In the genomic region with DNA sequence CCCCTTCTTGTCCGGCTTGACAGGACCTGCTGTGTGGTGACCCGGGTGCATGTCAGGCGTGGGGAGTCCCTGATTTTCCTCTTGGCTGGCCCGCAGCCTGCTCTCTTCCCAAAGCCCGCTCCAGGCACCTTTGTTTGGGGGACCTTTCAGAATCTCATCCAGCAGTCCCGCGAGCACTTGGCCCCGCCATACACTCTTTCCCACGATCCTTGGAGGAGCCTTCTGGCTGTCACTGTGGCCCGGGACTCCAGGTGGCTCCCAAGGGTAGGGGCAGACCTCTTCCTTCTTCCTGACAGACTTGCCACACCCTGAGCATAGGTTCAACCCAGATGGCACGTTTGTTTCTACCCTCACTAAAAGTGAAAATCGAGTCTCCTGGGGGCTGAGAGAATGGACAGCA, we compare ENCODE assay signal across 8 mouse cellular contexts. TPM values are rescaled to one million over a fixed set of nuclear protein-coding genes. Genes with fewer than 3 reads are reported as not detected.
DNase-seq lines count a peak whose midpoint lies in the region; ATAC-seq and TF ChIP-seq lines count a peak whose summit lies in the region.

No protein-coding gene starts in this region.

- DNase-seq in heart, adult 2 months, result no peak
- DNase-seq in heart, embryonic 10.5 days (ENCODE audit: low spot score), result no peak
- DNase-seq in lung, postnatal 4 days, result no peak
- no peak for DNase-seq in embryonic facial prominence, embryonic 14.5 days (ENCODE audit: low spot score)
- no peak for DNase-seq in ovary, postnatal 36 days (ENCODE audit: low spot score)
- no peak for DNase-seq in right cerebral cortex, adult 18-20 months

- 0 out of 2 replicates have a peak, but pooled peaks cover 2% of the 10 kb centered on the region for H3K4me1 ChIP-seq in heart, adult 2 months (ENCODE audit: control insufficient read depth, insufficient read depth, low read length)
- H3K4me1 ChIP-seq in heart, embryonic 10.5 days, result peaks cover 19% of the 10 kb centered on the region
- peaks cover 7% of the 10 kb centered on the region for H3K4me1 ChIP-seq in lung, embryonic 15.5 days
- 0 out of 2 replicates have a peak, but pooled peaks cover 6% of the 10 kb centered on the region for H3K4me1 ChIP-seq in embryonic facial prominence, embryonic 14.5 days (ENCODE audit: control insufficient read depth, insufficient read depth, low read length)
- H3K4me1 ChIP-seq in limb, embryonic 15.5 days, result peaks cover 12% of the 10 kb centered on the region

- no peak overlapping the region for H3K9ac ChIP-seq in heart, adult 2 months (ENCODE audit: low read depth, low read length)
- 0 out of 2 replicates have a peak overlapping the region, but pooled peaks have one; percentile 29 for H3K9ac ChIP-seq in lung, embryonic 15.5 days
- H3K9ac ChIP-seq in embryonic facial prominence, embryonic 14.5 days (ENCODE audit: low read depth, low read length), result peak overlapping the region; percentile 59
- H3K9ac ChIP-seq in limb, embryonic 15.5 days, result 0 out of 2 replicates have a peak overlapping the region, but pooled peaks have one; percentile 23

- peaks cover 10% of the 10 kb centered on the region for H3K27me3 ChIP-seq in heart, adult 2 months (ENCODE audit: control insufficient read depth, insufficient read depth, low read length)
- H3K27me3 ChIP-seq in heart, embryonic 10.5 days (ENCODE audit: insufficient read depth, poor library complexity, severe bottlenecking), result peaks cover 73% of the 10 kb centered on the region
- H3K27me3 ChIP-seq in lung, embryonic 15.5 days, result peaks cover 79% of the 10 kb centered on the region
- peaks cover 24% of the 10 kb centered on the region for H3K27me3 ChIP-seq in embryonic facial prominence, embryonic 14.5 days (replicated peaks; ENCODE audit: control insufficient read depth, insufficient read depth, low read length)
- peaks cover 48% of the 10 kb centered on the region for H3K27me3 ChIP-seq in limb, embryonic 15.5 days

- H3K4me3 ChIP-seq in heart, adult 2 months, result no peak overlapping the region; the same call in 1 of the 2 replicates
- H3K4me3 ChIP-seq in heart, embryonic 10.5 days, result no peak overlapping the region
- H3K4me3 ChIP-seq in lung, embryonic 15.5 days, result peak overlapping the region; percentile 45
- H3K4me3 ChIP-seq in embryonic facial prominence, embryonic 14.5 days (ENCODE audit: low read depth, low read length), result peak overlapping the region; percentile 48
- H3K4me3 ChIP-seq in limb, embryonic 15.5 days, result peak overlapping the region; percentile 49

- no peak for TF ChIP-seq POLR2A in heart, adult 2 months (IDR thresholded peaks at IDR 0.05; ENCODE audit: insufficient read depth, low read depth, low read length)

- H3K27ac ChIP-seq in heart, adult 2 months, result peak overlapping the region; percentile 36; the same call in 1 of the 2 replicates
- no peak overlapping the region for H3K27ac ChIP-seq in heart, embryonic 10.5 days
- no peak overlapping the region for H3K27ac ChIP-seq in lung, embryonic 15.5 days
- no peak overlapping the region for H3K27ac ChIP-seq in embryonic facial prominence, embryonic 14.5 days (replicated peaks; ENCODE audit: low read depth, low read length)
- peak overlapping the region; percentile 40 for H3K27ac ChIP-seq in limb, embryonic 15.5 days

- H3K9me3 ChIP-seq in heart, embryonic 10.5 days, result no peaks in the 10 kb centered on the region
- no peaks in the 10 kb centered on the region for H3K9me3 ChIP-seq in lung, embryonic 15.5 days
- no peaks in the 10 kb centered on the region for H3K9me3 ChIP-seq in embryonic facial prominence, embryonic 14.5 days (ENCODE audit: control insufficient read depth, low read length)
- no peaks in the 10 kb centered on the region for H3K9me3 ChIP-seq in limb, embryonic 15.5 days

- ATAC-seq in lung, embryonic 15.5 days (ENCODE audit: borderline replicate concordance, extremely low read depth, low FRiP score, low TSS enrichment), result no peak
- no peak for ATAC-seq in embryonic facial prominence, embryonic 14.5 days (ENCODE audit: low read depth)
- no peak for ATAC-seq in limb, embryonic 15.5 days (ENCODE audit: insufficient number of reproducible peaks, low FRiP score, low TSS enrichment, low read depth)

- no peak for TF ChIP-seq EP300 in heart, adult 2 months (IDR thresholded peaks at IDR 0.05; ENCODE audit: insufficient read depth, low read depth, low read length)

- peak overlapping the region; percentile 79 for H3K4me2 ChIP-seq in lung, embryonic 15.5 days
- H3K4me2 ChIP-seq in embryonic facial prominence, embryonic 14.5 days (ENCODE audit: low read depth, low read length), result peak overlapping the region; percentile 79
- peak overlapping the region; percentile 86 for H3K4me2 ChIP-seq in limb, embryonic 15.5 days

- H3K36me3 ChIP-seq in heart, adult 2 months (ENCODE audit: control insufficient read depth, insufficient read depth, low read length), result no peaks in the 10 kb centered on the region
- H3K36me3 ChIP-seq in heart, embryonic 10.5 days, result no peaks in the 10 kb centered on the region
- H3K36me3 ChIP-seq in lung, embryonic 15.5 days, result no peaks in the 10 kb centered on the region
- no peaks in the 10 kb centered on the region for H3K36me3 ChIP-seq in embryonic facial prominence, embryonic 14.5 days (ENCODE audit: control insufficient read depth, insufficient read depth, low read length)
- no peaks in the 10 kb centered on the region for H3K36me3 ChIP-seq in limb, embryonic 15.5 days

- WGBS in heart, adult 2 months, result 35% methylated on average over 12 of the region's 12 CpGs
- 42% methylated on average over 12 of the region's 12 CpGs for WGBS in heart, embryonic 10.5 days
- WGBS in lung, embryonic 15.5 days, result 23% methylated on average over 12 of the region's 12 CpGs
- WGBS in embryonic facial prominence, embryonic 14.5 days, result 30% methylated on average over 12 of the region's 12 CpGs
- 30% methylated on average over 12 of the region's 12 CpGs for WGBS in limb, embryonic 15.5 days

- no peak for TF ChIP-seq CTCF in heart, adult 2 months (IDR thresholded peaks at IDR 0.05)

- H3K79me2 ChIP-seq in heart, adult 2 months (replicated peaks; ENCODE audit: control insufficient read depth, insufficient read depth, low read length), result no peaks in the 10 kb centered on the region

- intact Hi-C loops in heart, adult 2 months (cut with DNase I), result no loop called here

RNA-seq across cellular contexts. Expression of gene Itgb4, which starts 1.0 kb away (rescaled TPM):
- total RNA-seq in heart, adult 2 months (2021), result 1 to 10 TPM; 2.6 to 2.9 TPM
- polyA plus RNA-seq in heart, adult 2 months (2012; rRNA removed), result 1.9 and 3.1 TPM in 2 replicates
- 0.67 and 1.1 TPM in 2 replicates for polyA plus RNA-seq in heart, embryonic 10.5 days (2016; fragmentation: Nextera tagmentation; extraction: Ambion mirVana)
- polyA plus RNA-seq in lung, embryonic 15.5 days (2015; fragmentation: Nextera tagmentation; extraction: Ambion mirVana), result 2.6 and 3.4 TPM in 2 replicates
- polyA plus RNA-seq in embryonic facial prominence, embryonic 14.5 days (2014; fragmentation: Nextera tagmentation; extraction: Ambion mirVana), result 10.7 and 11.0 TPM in 2 replicates
- 14.7 and 15.7 TPM in 2 replicates for polyA plus RNA-seq in limb, embryonic 15.5 days (2015; fragmentation: Nextera tagmentation; extraction: Ambion mirVana)

RNA-seq across cellular contexts. Expression of gene Galk1, which starts 37.0 kb away (rescaled TPM):
- 10 to 100 TPM; 14.5 to 14.7 TPM for total RNA-seq in heart, adult 2 months (2021)
- 14.6 and 16.4 TPM in 2 replicates for polyA plus RNA-seq in heart, adult 2 months (2012; rRNA removed)
- 202 and 273 TPM in 2 replicates for polyA plus RNA-seq in heart, embryonic 10.5 days (2016; fragmentation: Nextera tagmentation; extraction: Ambion mirVana)
- 215 and 229 TPM in 2 replicates for polyA plus RNA-seq in lung, embryonic 15.5 days (2015; fragmentation: Nextera tagmentation; extraction: Ambion mirVana)
- polyA plus RNA-seq in embryonic facial prominence, embryonic 14.5 days (2014; fragmentation: Nextera tagmentation; extraction: Ambion mirVana), result 140 and 164 TPM in 2 replicates
- polyA plus RNA-seq in limb, embryonic 15.5 days (2015; fragmentation: Nextera tagmentation; extraction: Ambion mirVana), result 174 and 194 TPM in 2 replicates

RNA-seq across cellular contexts. Expression of gene Recql5, which starts 42.3 kb away (rescaled TPM):
- total RNA-seq in heart, adult 2 months (2021), result 1 to 10 TPM; 6.8 to 7.4 TPM
- 10.2 and 12.2 TPM in 2 replicates for polyA plus RNA-seq in heart, adult 2 months (2012; rRNA removed)
- polyA plus RNA-seq in heart, embryonic 10.5 days (2016; fragmentation: Nextera tagmentation; extraction: Ambion mirVana), result 20.4 and 22.3 TPM in 2 replicates
- 20.5 and 22.3 TPM in 2 replicates for polyA plus RNA-seq in lung, embryonic 15.5 days (2015; fragmentation: Nextera tagmentation; extraction: Ambion mirVana)
- 13.3 TPM in 2 replicates for polyA plus RNA-seq in embryonic facial prominence, embryonic 14.5 days (2014; fragmentation: Nextera tagmentation; extraction: Ambion mirVana)
- polyA plus RNA-seq in limb, embryonic 15.5 days (2015; fragmentation: Nextera tagmentation; extraction: Ambion mirVana), result 17.0 and 17.6 TPM in 2 replicates

RNA-seq across cellular contexts. Expression of gene Sap30bp, which starts 42.5 kb away (rescaled TPM):
- total RNA-seq in heart, adult 2 months (2021), result 10 to 100 TPM; 16.4 to 18.1 TPM
- 9.1 and 10.8 TPM in 2 replicates for polyA plus RNA-seq in heart, adult 2 months (2012; rRNA removed)
- polyA plus RNA-seq in heart, embryonic 10.5 days (2016; fragmentation: Nextera tagmentation; extraction: Ambion mirVana), result 29.4 and 35.8 TPM in 2 replicates
- polyA plus RNA-seq in lung, embryonic 15.5 days (2015; fragmentation: Nextera tagmentation; extraction: Ambion mirVana), result 29.8 and 35.5 TPM in 2 replicates
- polyA plus RNA-seq in embryonic facial prominence, embryonic 14.5 days (2014; fragmentation: Nextera tagmentation; extraction: Ambion mirVana), result 30.2 and 36.6 TPM in 2 replicates
- polyA plus RNA-seq in limb, embryonic 15.5 days (2015; fragmentation: Nextera tagmentation; extraction: Ambion mirVana), result 31.3 and 36.1 TPM in 2 replicates

RNA-seq across cellular contexts. Expression of gene H3f3b, which starts 52.2 kb away (rescaled TPM):
- 100 to 1,000 TPM; 105 to 128 TPM for total RNA-seq in heart, adult 2 months (2021)
- polyA plus RNA-seq in heart, adult 2 months (2012; rRNA removed), result 67.5 and 82.1 TPM in 2 replicates
- polyA plus RNA-seq in heart, embryonic 10.5 days (2016; fragmentation: Nextera tagmentation; extraction: Ambion mirVana), result 684 and 1,078 TPM in 2 replicates
- 1,879 and 1,955 TPM in 2 replicates for polyA plus RNA-seq in lung, embryonic 15.5 days (2015; fragmentation: Nextera tagmentation; extraction: Ambion mirVana)
- 1,358 and 1,723 TPM in 2 replicates for polyA plus RNA-seq in embryonic facial prominence, embryonic 14.5 days (2014; fragmentation: Nextera tagmentation; extraction: Ambion mirVana)
- 1,660 and 1,740 TPM in 2 replicates for polyA plus RNA-seq in limb, embryonic 15.5 days (2015; fragmentation: Nextera tagmentation; extraction: Ambion mirVana)

Comparison
In these comparisons a context has a peak if more than half of its experiments do, and no peak if none do; other contexts are left out.
1. H3K27ac ChIP-seq: peak in heart, adult 2 months (single experiment) and limb, embryonic 15.5 days (single experiment); none in heart, embryonic 10.5 days (single experiment), lung, embryonic 15.5 days (single experiment) and embryonic facial prominence, embryonic 14.5 days (single experiment).
2. H3K4me3 ChIP-seq: peak in lung, embryonic 15.5 days (single experiment), embryonic facial prominence, embryonic 14.5 days (single experiment) and limb, embryonic 15.5 days (single experiment); none in heart, adult 2 months (single experiment) and heart, embryonic 10.5 days (single experiment).
3. Peak in every context shown above with its lines, with median percentiles within 50 percentile points of each other: H3K4me2 ChIP-seq.